Mouse (Mus musculus): ENCODE measurements around the gene Tomm40. TPM values are rescaled to one million over a fixed set of nuclear protein-coding genes. Genes with fewer than 3 reads are reported as not detected.

The Tomm40 gene
- 148 and 163 TPM in 2 replicates for polyA plus RNA-seq (2021; fragmentation: Nextera tagmentation)
- long read RNA-seq, experiment 1, transcript Tomm40-201 (9 exons, 1,646 nt): minor isoform, 91 of 593 reads
- long read RNA-seq, experiment 1, transcript Tomm40-202 (10 exons, 1,577 nt): major isoform, 455 of 593 reads
- long read RNA-seq, experiment 1, partial matches to known transcripts: 10 of 593 reads
- long read RNA-seq, experiment 1, other reads (novel, unspliced or antisense): 37 of 593 reads
- long read RNA-seq, experiment 2, transcript Tomm40-201 (9 exons, 1,646 nt): minor isoform, 36 of 280 reads
- long read RNA-seq, experiment 2, transcript Tomm40-202 (10 exons, 1,577 nt): major isoform, 211 of 280 reads
- long read RNA-seq, experiment 2, partial matches to known transcripts: 10 of 280 reads
- long read RNA-seq, experiment 2, other reads (novel, unspliced or antisense): 23 of 280 reads

GRCm38 (mm10) chr7:19715239-19716054 is at the start of gene Tomm40:
TSS of gene Tomm40 (minus strand) at chr7:19715438.

GRCm38 (mm10) chr7:19750217-19751069 is 35.2 kb upstream of the Tomm40 start, which contains the start of gene Nectin2:
TSS of gene Nectin2 (minus strand) at chr7:19750483.

GRCm38 (mm10) chr7:19698907-19699826 is 16.1 kb downstream of the Tomm40 start, which contains the start of gene Apoe:
TSS of gene Apoe (minus strand) at chr7:19699188.

GRCm38 (mm10) chr7:19691873-19692865 is 23.1 kb downstream of the Tomm40 start, which contains the start of gene Apoc1:
TSS of gene Apoc1 (minus strand) at chr7:19692660.

GRCm38 (mm10) chr7:19681202-19681694 is 34.0 kb downstream of the Tomm40 start, which contains the start of the genes Gm44805 and Apoc4:
TSS of gene Gm44805 (minus strand) at chr7:19681423.
TSS of gene Apoc4 (minus strand) at chr7:19681479.

GRCm38 (mm10) chr7:19677872-19678271 is 37.4 kb downstream of the Tomm40 start, which contains the start of gene Apoc2:
TSS of gene Apoc2 (minus strand) at chr7:19677941.

GRCm38 (mm10) chr7:19664955-19665841 is 50.0 kb downstream of the Tomm40 start, which contains the start of gene Clptm1:
TSS of gene Clptm1 (minus strand) at chr7:19665033.

Other genes starting within 250 kb of the Tomm40 start
- gene Bloc1s3, start 207.1 kb downstream of the Tomm40 start, polyA plus RNA-seq (2021; fragmentation: Nextera tagmentation): 3.6 and 3.8 TPM in 2 replicates
- gene Trappc6a, start 207.0 kb downstream of the Tomm40 start, polyA plus RNA-seq (2021; fragmentation: Nextera tagmentation): 37.7 and 37.9 TPM in 2 replicates
- 1.3 and 2.3 TPM in 2 replicates for gene Nkpd1, start 197.6 kb downstream of the Tomm40 start, polyA plus RNA-seq (2021; fragmentation: Nextera tagmentation)
- gene Ppp1r37, start 152.4 kb downstream of the Tomm40 start, polyA plus RNA-seq (2021; fragmentation: Nextera tagmentation): 2.7 and 31.4 TPM in 2 replicates
- gene Zfp296, start 138.2 kb downstream of the Tomm40 start, polyA plus RNA-seq (2021; fragmentation: Nextera tagmentation): 3.1 and 3.6 TPM in 2 replicates
- gene Gemin7, start 137.8 kb downstream of the Tomm40 start, polyA plus RNA-seq (2021; fragmentation: Nextera tagmentation): 140 and 141 TPM in 2 replicates
- 9.7 and 15.1 TPM in 2 replicates for gene Clasrp, start 111.0 kb downstream of the Tomm40 start, polyA plus RNA-seq (2021; fragmentation: Nextera tagmentation)
- gene Relb, start 86.0 kb downstream of the Tomm40 start, polyA plus RNA-seq (2021; fragmentation: Nextera tagmentation): 5.7 and 8.2 TPM in 2 replicates
- gene Clptm1, start 50.4 kb downstream of the Tomm40 start, polyA plus RNA-seq (2021; fragmentation: Nextera tagmentation): 86.9 and 119 TPM in 2 replicates
- gene Apoc2, start 37.5 kb downstream of the Tomm40 start, polyA plus RNA-seq (2021; fragmentation: Nextera tagmentation): not detected in 2 replicates
- gene Gm44805, start 34.0 kb downstream of the Tomm40 start, polyA plus RNA-seq (2021; fragmentation: Nextera tagmentation): not detected in 2 replicates
- gene Apoc4, start 34.0 kb downstream of the Tomm40 start, polyA plus RNA-seq (2021; fragmentation: Nextera tagmentation): not detected in 2 replicates
- 1.7 and 5.7 TPM in 2 replicates for gene Apoc1, start 22.8 kb downstream of the Tomm40 start, polyA plus RNA-seq (2021; fragmentation: Nextera tagmentation)
- 7,501 and 8,830 TPM in 2 replicates for gene Apoe, start 16.2 kb downstream of the Tomm40 start, polyA plus RNA-seq (2021; fragmentation: Nextera tagmentation)
- 5.5 and 5.7 TPM in 2 replicates for gene Nectin2, start 35.0 kb upstream of the Tomm40 start, polyA plus RNA-seq (2021; fragmentation: Nextera tagmentation)
- gene Bcam, start 55.6 kb upstream of the Tomm40 start, polyA plus RNA-seq (2021; fragmentation: Nextera tagmentation): 6.3 and 14.9 TPM in 2 replicates
- 0.18 TPM in 1 of 2 replicates, not detected in the other for gene Cblc, start 81.4 kb upstream of the Tomm40 start, polyA plus RNA-seq (2021; fragmentation: Nextera tagmentation)
- 0.25 and 0.68 TPM in 2 replicates for gene Bcl3, start 107.3 kb upstream of the Tomm40 start, polyA plus RNA-seq (2021; fragmentation: Nextera tagmentation)
- 3.5 and 4.1 TPM in 2 replicates for gene Gm19345, start 136.6 kb upstream of the Tomm40 start, polyA plus RNA-seq (2021; fragmentation: Nextera tagmentation)
- 0.09 TPM in 1 of 2 replicates, not detected in the other for gene Ceacam16, start 145.9 kb upstream of the Tomm40 start, polyA plus RNA-seq (2021; fragmentation: Nextera tagmentation)
- gene Ceacam19, start 172.5 kb upstream of the Tomm40 start, polyA plus RNA-seq (2021; fragmentation: Nextera tagmentation): not detected in 2 replicates
- gene Pvr, start 205.7 kb upstream of the Tomm40 start, polyA plus RNA-seq (2021; fragmentation: Nextera tagmentation): 1.2 and 1.4 TPM in 2 replicates
- not detected in 2 replicates for gene Igsf23, start 235.3 kb upstream of the Tomm40 start, polyA plus RNA-seq (2021; fragmentation: Nextera tagmentation)
- gene Ceacam20, start 250.0 kb upstream of the Tomm40 start, polyA plus RNA-seq (2021; fragmentation: Nextera tagmentation): 0.13 TPM in 1 of 2 replicates, not detected in the other